Mouse (Mus musculus) E14TG2a.4 (cell line): ENCODE measurements around the gene Tecr.

ENCODE experiments used
- H3K27me3 ChIP-seq: 2 replicates; pipeline ENCODE4 v1.6.1; 2014; ENCODE audit warnings: low read length, control low read depth; ENCODE audit not compliant: insufficient read depth
- H3K36me3 ChIP-seq: 2 replicates; pipeline ENCODE4 v1.6.1; 2014; ENCODE audit warnings: low read length, control low read depth; ENCODE audit not compliant: insufficient read depth
- H3K4me1 ChIP-seq: replicated peaks from 2 replicates; pipeline ENCODE4 v1.6.1; 2014; ENCODE audit warnings: low read depth, low read length, control low read depth
- H3K4me3 ChIP-seq: replicated peaks from 2 replicates; pipeline ENCODE4 v1.5.1; 2014; ENCODE audit warnings: mild to moderate bottlenecking, low read length
- H3K9me3 ChIP-seq: 2 replicates; pipeline ENCODE4 v1.6.1; 2014; ENCODE audit warnings: low read length, control low read depth
- CTCF ChIP-seq: conservative IDR thresholded peaks from 2 replicates; pipeline ENCODE4 v1.5.1; 2014; ENCODE audit warnings: low read length
- NANOG ChIP-seq: IDR thresholded peaks from 2 replicates; pipeline ENCODE4 v1.6.1; 2014; ENCODE audit warnings: borderline replicate concordance, low read length, mixed read lengths
- POU5F1 ChIP-seq: IDR thresholded peaks from 2 replicates; pipeline ENCODE4 v1.6.1; 2014; ENCODE audit warnings: low read length, borderline replicate concordance

The Tecr gene

GRCm38 (mm10) chr8:83622389-83622989 lies 14.7 kb upstream of the Tecr start:
- TF ChIP-seq CTCF (peak; percentile 41), NANOG (no peak), POU5F1 (no peak)
- H3K27me3 ChIP-seq, result no peaks in the 10 kb centered on the region; the same call in 1 of the 2 replicates
- peak overlapping the region; percentile 56; the same call in 1 of the 2 replicates for H3K4me3 ChIP-seq
- H3K4me1 ChIP-seq, result peaks cover 16% of the 10 kb centered on the region
- no peaks in the 10 kb centered on the region for H3K36me3 ChIP-seq
- H3K9me3 ChIP-seq, result no peaks in the 10 kb centered on the region

GRCm38 (mm10) chr8:83621691-83622388 lies 14.1 kb upstream of the Tecr start:
- H3K27me3 ChIP-seq, result no peaks in the 10 kb centered on the region; the same call in 1 of the 2 replicates
- no peak for TF ChIP-seq POU5F1
- no peak for TF ChIP-seq NANOG
- TF ChIP-seq CTCF, result no peak

GRCm38 (mm10) chr8:83619568-83620285 lies 12.0 kb upstream of the Tecr start:
- peaks cover 16% of the 10 kb centered on the region for H3K4me1 ChIP-seq
- TF ChIP-seq POU5F1, result no peak
- no peak for TF ChIP-seq CTCF
- TF ChIP-seq NANOG, result no peak
- H3K9me3 ChIP-seq, result no peaks in the 10 kb centered on the region
- H3K27me3 ChIP-seq, result no peaks in the 10 kb centered on the region; the same call in 1 of the 2 replicates
- H3K36me3 ChIP-seq, result no peaks in the 10 kb centered on the region
- no peak overlapping the region for H3K4me3 ChIP-seq

More at GRCm38 (mm10) chr8:83621691-83622388, 14.1 kb upstream of the Tecr start:
- Histone ChIP-seq H3K9me3 (no peaks in the 10 kb centered on the region), H3K4me1 (peaks cover 16% of the 10 kb centered on the region), H3K4me3 (peak overlapping the region; percentile 56; the same call in 1 of the 2 replicates), H3K36me3 (no peaks in the 10 kb centered on the region)

GRCm38 (mm10) chr8:83618566-83618965 lies 10.8 kb upstream of the Tecr start:
- Histone ChIP-seq H3K27me3 (no peaks in the 10 kb centered on the region; the same call in 1 of the 2 replicates), H3K4me3 (no peak overlapping the region), H3K36me3 (peaks cover 8% of the 10 kb centered on the region), H3K9me3 (no peaks in the 10 kb centered on the region), H3K4me1 (peaks cover 10% of the 10 kb centered on the region)
- TF ChIP-seq CTCF, result no peak
- no peak for TF ChIP-seq POU5F1
- no peak for TF ChIP-seq NANOG

GRCm38 (mm10) chr8:83617111-83617510 lies 9.3 kb upstream of the Tecr start:
- TF ChIP-seq POU5F1, result no peak
- no peak for TF ChIP-seq NANOG
- TF ChIP-seq CTCF, result no peak
- Histone ChIP-seq H3K9me3 (no peaks in the 10 kb centered on the region), H3K27me3 (no peaks in the 10 kb centered on the region), H3K4me1 (peaks cover 4% of the 10 kb centered on the region), H3K4me3 (no peak overlapping the region), H3K36me3 (peaks cover 23% of the 10 kb centered on the region)

GRCm38 (mm10) chr8:83616625-83617024 lies 8.9 kb upstream of the Tecr start:
- H3K36me3 ChIP-seq, result peaks cover 28% of the 10 kb centered on the region
- no peaks in the 10 kb centered on the region for H3K9me3 ChIP-seq
- TF ChIP-seq NANOG, result no peak
- TF ChIP-seq POU5F1, result no peak
- no peak for TF ChIP-seq CTCF
- no peak overlapping the region for H3K4me3 ChIP-seq
- H3K27me3 ChIP-seq, result no peaks in the 10 kb centered on the region
- peaks cover 4% of the 10 kb centered on the region; the same call in 1 of the 2 replicates for H3K4me1 ChIP-seq

GRCm38 (mm10) chr8:83613695-83614094 lies 5.9 kb upstream of the Tecr start:
- TF ChIP-seq CTCF (no peak), NANOG (no peak), POU5F1 (no peak)
- H3K4me1 ChIP-seq, result peaks cover 31% of the 10 kb centered on the region
- no peaks in the 10 kb centered on the region for H3K9me3 ChIP-seq
- H3K36me3 ChIP-seq, result peaks cover 54% of the 10 kb centered on the region
- H3K27me3 ChIP-seq, result no peaks in the 10 kb centered on the region
- H3K4me3 ChIP-seq, result no peak overlapping the region

- H3K9me3 ChIP-seq, result no peaks in the 10 kb centered on the region
- H3K4me3 ChIP-seq, result no peak overlapping the region
- H3K36me3 ChIP-seq, result peaks cover 54% of the 10 kb centered on the region
- TF ChIP-seq NANOG (no peak), POU5F1 (no peak), CTCF (no peak)
- H3K4me1 ChIP-seq, result peaks cover 36% of the 10 kb centered on the region
- H3K27me3 ChIP-seq, result no peaks in the 10 kb centered on the region
Measured at GRCm38 (mm10) chr8:83611921-83612320, 4.2 kb upstream of the Tecr start.
